Mouse (Mus musculus): ENCODE measurements at regions not wholly inside any gene's neighbourhood (a gene's known extent, or its start where the extent isn't known, plus 50 kb on each side); places are given as distances from the start of the nearest gene placed in this dataset.

GRCm38 (mm10) chr9:93083114-93083513, 541.1 kb downstream of the Plod2 start:
- DNase-seq (ENCODE audit: extremely low spot score in 1 of 2, low spot score in 1 of 2), result peak in 1 of 2 experiments; percentile 10

- DNase-seq (ENCODE audit: extremely low spot score in 1 of 2, low spot score in 1 of 2), result no peak
Measured at GRCm38 (mm10) chr9:93098008-93098581, 556.1 kb downstream of the Plod2 start.

- no peak for DNase-seq (ENCODE audit: extremely low spot score in 1 of 2, low spot score in 1 of 2)
Measured at GRCm38 (mm10) chr9:93130561-93130960, 588.5 kb downstream of the Plod2 start.

- DNase-seq (ENCODE audit: extremely low spot score in 1 of 2, low spot score in 1 of 2), result peak in 1 of 2 experiments; percentile 2
Measured at GRCm38 (mm10) chr9:93131620-93132200, 589.7 kb downstream of the Plod2 start.

DNA sequence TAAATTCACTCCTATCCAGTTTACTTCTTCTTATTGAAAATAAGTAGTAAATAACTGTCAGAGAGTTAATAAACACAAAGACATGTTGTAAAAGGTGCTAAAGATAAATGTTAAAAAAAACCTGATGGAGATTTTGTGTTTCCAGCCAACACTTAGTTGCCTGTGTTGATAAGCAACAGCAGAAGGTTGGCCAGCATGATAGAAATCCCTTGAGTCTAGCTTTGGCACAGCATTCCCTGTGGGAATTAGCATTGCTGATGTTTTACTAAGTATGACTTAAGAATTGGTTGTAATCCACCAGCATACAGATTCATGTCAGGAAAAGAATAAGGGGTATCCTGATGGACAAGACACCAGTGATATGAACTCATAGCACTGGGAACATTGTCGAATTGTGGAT, 594.3 kb downstream of the Plod2 start:
- no peak for DNase-seq (ENCODE audit: extremely low spot score in 1 of 2, low spot score in 1 of 2)

DNA sequence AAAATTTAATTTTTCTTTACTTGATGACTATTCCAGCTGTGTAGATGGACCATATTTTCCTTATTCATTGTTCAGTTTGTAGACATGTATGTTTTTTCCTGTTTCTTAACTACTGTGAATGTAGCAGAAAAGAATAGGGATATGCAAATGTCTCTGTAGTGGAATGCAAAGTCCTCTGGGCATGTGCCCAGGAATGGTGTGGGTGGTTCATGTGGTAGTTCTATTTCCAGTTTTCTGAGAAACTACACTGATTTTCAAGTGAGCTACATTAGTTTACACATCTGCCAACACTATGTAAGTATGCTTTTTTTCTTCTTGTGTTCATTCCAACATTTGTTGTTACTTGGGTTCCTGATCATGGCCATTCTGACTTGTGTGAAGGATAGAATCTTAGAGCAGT, 628.0 kb downstream of the Plod2 start:
- peak; percentile 35 to 78 for DNase-seq (ENCODE audit: extremely low spot score in 1 of 2, low spot score in 1 of 2)

DNA sequence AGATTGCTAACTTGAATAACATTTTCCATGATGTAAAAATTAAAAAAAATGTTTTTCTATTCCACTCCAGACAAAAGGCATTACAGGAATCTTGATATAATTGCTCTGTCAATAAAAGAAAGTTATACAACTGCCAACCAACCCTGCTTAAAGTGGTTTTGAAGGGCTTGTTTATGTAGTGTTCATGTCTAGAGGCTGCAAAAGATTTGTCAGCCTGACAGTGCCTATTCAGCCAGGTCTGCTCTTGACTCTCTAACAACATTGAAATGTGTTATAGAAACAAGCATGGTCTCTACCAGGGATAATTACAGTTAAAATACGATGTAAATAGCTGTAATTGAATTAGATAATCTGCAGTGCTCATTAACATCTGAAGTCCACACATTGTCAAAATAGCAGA, 644.6 kb downstream of the Plod2 start:
- no peak for DNase-seq (ENCODE audit: extremely low spot score in 1 of 2, low spot score in 1 of 2)

DNA sequence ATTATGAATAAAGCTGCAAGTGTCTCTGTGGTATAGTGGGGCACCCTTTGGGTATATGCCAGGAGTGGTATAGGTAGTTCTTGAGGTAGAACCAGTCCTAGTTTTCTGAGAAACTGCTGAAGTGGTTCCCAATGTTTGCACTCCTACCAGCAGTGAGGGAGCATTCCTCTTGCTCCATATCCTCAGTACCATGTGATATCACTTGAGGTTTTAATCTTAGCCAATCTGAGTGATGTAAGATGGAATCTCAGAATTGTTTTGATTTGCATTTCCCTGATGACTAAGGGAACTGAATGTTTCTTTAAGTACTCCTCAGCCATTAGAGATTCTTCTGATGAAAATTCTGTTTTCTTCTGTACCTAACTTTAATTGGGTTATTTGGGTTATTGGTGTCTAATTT, 690.5 kb downstream of the Plod2 start:
- DNase-seq (ENCODE audit: extremely low spot score in 1 of 2, low spot score in 1 of 2), result no peak

DNA sequence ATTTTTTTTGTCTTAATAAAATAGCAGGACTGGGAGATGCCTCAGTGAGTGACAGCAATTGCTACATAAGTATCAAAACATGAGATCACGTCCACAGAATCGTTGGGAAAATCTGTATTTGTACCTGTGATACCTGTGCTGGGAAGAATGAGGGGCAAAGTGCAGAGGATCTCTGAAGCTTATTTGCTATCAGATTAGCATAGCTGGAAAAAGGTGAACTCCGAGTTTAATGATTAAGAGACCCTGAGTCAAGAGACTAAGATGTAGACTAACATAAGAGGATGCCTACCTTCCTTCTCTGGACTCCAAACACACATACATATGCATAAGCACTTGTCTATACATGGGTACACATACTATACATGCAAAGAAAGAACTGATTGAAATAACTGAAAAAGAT, 710.1 kb downstream of the Plod2 start:
- no peak for DNase-seq (ENCODE audit: extremely low spot score in 1 of 2, low spot score in 1 of 2)

GRCm38 (mm10) chr9:93297332-93297731, 755.3 kb downstream of the Plod2 start:
- no peak for DNase-seq (ENCODE audit: extremely low spot score in 1 of 2, low spot score in 1 of 2)

DNA sequence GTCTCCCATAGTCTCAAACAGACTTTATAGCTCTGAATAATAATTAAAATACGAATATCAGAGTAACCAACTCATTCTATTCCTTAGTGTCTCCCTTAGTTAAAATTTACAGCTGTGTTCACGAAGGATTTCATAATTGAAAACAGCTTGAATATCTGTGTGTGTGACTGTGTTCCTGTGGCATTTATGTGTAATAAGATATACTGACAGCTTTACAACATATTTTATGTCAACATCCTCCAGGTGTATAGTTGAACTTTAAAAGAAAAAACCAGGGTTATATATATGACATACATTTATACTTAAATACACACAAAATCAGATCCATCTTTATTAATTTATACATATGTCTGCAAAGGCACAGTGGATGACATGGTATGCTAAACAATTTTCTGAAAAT, 764.7 kb downstream of the Plod2 start:
- DNase-seq (ENCODE audit: extremely low spot score in 1 of 2, low spot score in 1 of 2), result no peak

DNA sequence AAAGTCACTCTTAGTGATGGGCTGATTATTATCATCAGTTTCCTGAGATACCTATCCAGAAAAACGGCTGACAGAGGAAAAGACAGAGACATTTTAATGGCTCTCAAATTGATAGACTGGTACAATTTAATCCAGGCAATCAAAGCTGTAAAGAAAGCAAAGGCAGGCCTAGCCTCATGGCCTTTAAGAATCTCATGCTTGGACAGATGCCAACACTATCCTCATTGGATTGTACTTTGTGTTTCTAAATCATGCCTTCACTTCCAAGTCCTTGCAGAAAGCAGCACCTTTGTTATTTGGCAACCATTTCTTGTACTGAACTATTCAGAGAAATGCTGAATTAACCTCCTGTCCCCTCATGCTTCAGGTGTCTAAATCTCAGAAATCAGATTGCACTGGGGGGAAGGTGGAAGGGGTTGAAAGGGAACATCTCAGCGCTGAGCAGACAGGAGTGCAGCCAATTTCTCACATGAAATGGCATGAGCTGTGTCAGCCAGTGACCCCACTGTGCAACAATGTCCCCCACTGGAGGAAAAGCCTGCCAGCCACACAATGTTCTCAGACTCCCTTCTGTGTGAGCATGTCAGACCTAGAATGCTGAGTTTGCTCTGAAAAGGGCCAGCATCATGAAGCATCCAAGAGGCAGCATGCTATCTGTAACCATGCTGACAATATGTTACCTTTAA, 787.1 kb downstream of the Plod2 start:
- DNase-seq (ENCODE audit: extremely low spot score in 1 of 2, low spot score in 1 of 2), result no peak

All from frontal cortex, adult 2 months (tissue).